Mouse (Mus musculus) neural tube, embryonic 11.5 days (tissue): ENCODE measurements around the gene Tob2. TPM values are rescaled to one million over a fixed set of nuclear protein-coding genes. Genes with fewer than 3 reads are reported as not detected.

Source experiments
- ATAC-seq: fragments of 200-750 bp; cut with Nextera tagmentation; 2 replicates; pipeline ENCODE4 v1.8.0; 2017; ENCODE audit warnings: moderate number of reproducible peaks, mild to moderate bottlenecking, moderate TSS enrichment, moderate library complexity; ENCODE audit not compliant: insufficient read depth, low FRiP score, low TSS enrichment
- DNase-seq: peaks from one replicate; pipeline ENCODE4 v3.0.0-alpha.2; 2015; ENCODE audit warnings: low spot score
- H3K27ac ChIP-seq: fragments of 300-500 bp; sonication (generic); 2 replicates; pipeline ENCODE4 v1.5.1; 2014; ENCODE audit warnings: low read depth, mild to moderate bottlenecking, low read length
- H3K27me3 ChIP-seq: fragments of 300-500 bp; sonication (generic); 2 replicates; pipeline ENCODE4 v1.6.1; 2014; ENCODE audit warnings: mild to moderate bottlenecking, low read length, mixed read lengths; ENCODE audit not compliant: control insufficient read depth, insufficient read depth
- H3K36me3 ChIP-seq: fragments of 300-500 bp; sonication (generic); 2 replicates; pipeline ENCODE4 v1.6.1; 2014; ENCODE audit warnings: mild to moderate bottlenecking, low read length, moderate library complexity, mixed read lengths; ENCODE audit not compliant: control insufficient read depth, insufficient read depth
- H3K4me1 ChIP-seq: fragments of 300-500 bp; sonication (generic); 2 replicates; pipeline ENCODE4 v1.6.1; 2014; ENCODE audit warnings: low read length, mixed read lengths; ENCODE audit not compliant: control insufficient read depth, insufficient read depth
- H3K4me2 ChIP-seq: fragments of 300-500 bp; sonication (generic); 2 replicates; pipeline ENCODE4 v1.6.1; 2014; ENCODE audit warnings: low read depth, mild to moderate bottlenecking, moderate library complexity
- H3K4me3 ChIP-seq: fragments of 300-500 bp; sonication (generic); 2 replicates; pipeline ENCODE4 v1.5.1; 2014; ENCODE audit warnings: low read depth, low read length
- H3K9ac ChIP-seq: fragments of 300-500 bp; sonication (generic); 2 replicates; pipeline ENCODE4 v1.6.1; 2014; ENCODE audit warnings: mild to moderate bottlenecking, low read length
- H3K9me3 ChIP-seq: fragments of 300-500 bp; sonication (generic); 2 replicates; pipeline ENCODE4 v1.6.1; 2016; ENCODE audit warnings: low read length; ENCODE audit not compliant: control insufficient read depth
- WGBS: fragments of 180-500 bp; shearing (Covaris S2); extraction: QIAGEN DNeasy Blood & Tissue Kit; methylation state at CpG from one replicate; pipeline ENCODE4 v1.1.7; 2014; 5-methylcytosine and 5-hydroxymethylcytosine counted together
- polyA plus RNA-seq: library from polyadenylated mRNA; unstranded; fragments of >200 nt; fragmentation: Nextera tagmentation; extraction: Ambion mirVana; gene quantifications from 2 replicates; pipeline ENCODE4 v1.2.1, GENCODE M21; 2014

Tob2 gene
- polyA plus RNA-seq, 1 experiment from 2014 or later, result 15.9 TPM

GRCm38 (mm10) chr15:81871604-81872261 lies 13.1 kb upstream of the Tob2 start, which contains the start of gene Phf5a:
TSS of gene Phf5a (minus strand) at chr15:81871911.
- 0% methylated on average over 30 of the region's 30 CpGs for WGBS
- Histone ChIP-seq H3K36me3 (peaks cover 19% of the 10 kb centered on the region), H3K4me1 (peaks cover 8% of the 10 kb centered on the region)

GRCm38 (mm10) chr15:81869985-81870384 lies 11.4 kb upstream of the Tob2 start:
- WGBS, result 100% methylated on average over 5 of the region's 5 CpGs
- H3K9ac ChIP-seq, result no peak overlapping the region
- no peaks in the 10 kb centered on the region for H3K9me3 ChIP-seq
- ATAC-seq, result no peak
- no peak overlapping the region for H3K27ac ChIP-seq
- H3K4me2 ChIP-seq, result no peak overlapping the region
- peaks cover 21% of the 10 kb centered on the region for H3K36me3 ChIP-seq
- DNase-seq, result no peak
- H3K4me1 ChIP-seq, result peaks cover 8% of the 10 kb centered on the region
- H3K4me3 ChIP-seq, result no peak overlapping the region
- no peaks in the 10 kb centered on the region for H3K27me3 ChIP-seq

More at GRCm38 (mm10) chr15:81871604-81872261, 13.1 kb upstream of the Tob2 start, which contains the start of gene Phf5a:
- H3K9me3 ChIP-seq, result no peaks in the 10 kb centered on the region
- peak within 1 kb of the TSS; percentile 91 for H3K27ac ChIP-seq
- ATAC-seq, result peak; percentile 84
- DNase-seq, result peak; percentile 95
- peak within 1 kb of the TSS; percentile 84 for H3K4me2 ChIP-seq
- H3K4me3 ChIP-seq, result peak within 1 kb of the TSS; percentile 86
- peak within 1 kb of the TSS; percentile 85 for H3K9ac ChIP-seq
- no peaks in the 10 kb centered on the region for H3K27me3 ChIP-seq

DNA sequence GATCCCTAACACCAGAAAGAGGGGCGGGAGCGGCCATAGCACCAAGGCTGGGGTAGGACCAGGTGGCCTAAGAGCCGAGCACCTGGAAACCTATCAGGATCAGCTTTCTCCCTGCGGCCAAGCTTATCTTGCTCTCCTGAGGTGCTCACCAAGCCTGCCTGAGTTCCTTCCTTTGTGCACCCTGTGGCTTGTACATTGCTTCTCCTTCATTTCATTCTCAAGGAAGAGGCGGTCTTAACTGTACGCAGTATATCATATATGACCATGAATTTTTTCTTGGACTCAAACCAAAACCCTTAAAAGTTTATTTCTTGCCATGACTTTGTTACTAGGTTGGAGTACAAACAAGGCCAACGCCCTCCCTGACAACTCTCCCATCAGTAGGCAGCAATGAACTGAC lies 5.6 kb upstream of the Tob2 start:
- no peaks in the 10 kb centered on the region for H3K9me3 ChIP-seq
- WGBS, result 96% methylated on average over 7 of the region's 7 CpGs
- no peak overlapping the region for H3K4me3 ChIP-seq
- no peaks in the 10 kb centered on the region for H3K4me1 ChIP-seq
- H3K27ac ChIP-seq, result no peak overlapping the region
- no peak overlapping the region for H3K4me2 ChIP-seq
- no peak overlapping the region for H3K9ac ChIP-seq
- peaks cover 24% of the 10 kb centered on the region for H3K36me3 ChIP-seq
- ATAC-seq (no peak), DNase-seq (no peak)
- H3K27me3 ChIP-seq, result no peaks in the 10 kb centered on the region

DNA sequence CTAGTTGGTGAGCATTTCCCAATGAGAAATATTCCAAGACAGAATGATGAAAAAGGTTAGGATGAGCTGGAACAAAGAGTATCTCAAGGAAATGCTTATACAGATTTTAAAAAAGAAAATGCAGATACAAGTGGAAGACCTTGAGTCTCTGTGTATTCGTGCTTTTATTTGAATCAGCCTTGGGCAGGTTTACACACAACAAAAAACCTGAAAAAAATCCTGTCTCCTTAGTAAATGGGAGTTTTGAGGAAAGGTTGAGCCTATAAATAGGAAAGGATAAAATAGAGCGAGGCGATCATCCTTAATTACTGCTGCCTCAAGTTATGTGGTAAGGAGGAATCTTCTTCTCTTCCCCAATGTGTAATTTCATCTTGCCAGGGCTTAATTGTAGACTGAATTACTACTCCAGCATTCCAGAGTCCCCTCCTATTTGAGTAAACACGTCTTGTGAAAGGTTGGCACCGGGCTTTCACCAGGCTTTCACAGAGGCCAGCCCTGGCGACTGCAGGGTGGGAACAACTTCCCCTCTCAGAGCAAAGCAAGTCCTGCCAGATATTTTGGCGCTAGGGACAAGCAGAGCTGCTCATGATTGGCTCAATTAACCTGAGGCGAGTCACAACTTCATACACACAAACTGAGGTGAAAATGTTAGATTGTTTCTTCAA lies 2.0 kb upstream of the Tob2 start:
- 50% methylated on average over 8 of the region's 8 CpGs for WGBS
- H3K9ac ChIP-seq, result no peak overlapping the region

DNA sequence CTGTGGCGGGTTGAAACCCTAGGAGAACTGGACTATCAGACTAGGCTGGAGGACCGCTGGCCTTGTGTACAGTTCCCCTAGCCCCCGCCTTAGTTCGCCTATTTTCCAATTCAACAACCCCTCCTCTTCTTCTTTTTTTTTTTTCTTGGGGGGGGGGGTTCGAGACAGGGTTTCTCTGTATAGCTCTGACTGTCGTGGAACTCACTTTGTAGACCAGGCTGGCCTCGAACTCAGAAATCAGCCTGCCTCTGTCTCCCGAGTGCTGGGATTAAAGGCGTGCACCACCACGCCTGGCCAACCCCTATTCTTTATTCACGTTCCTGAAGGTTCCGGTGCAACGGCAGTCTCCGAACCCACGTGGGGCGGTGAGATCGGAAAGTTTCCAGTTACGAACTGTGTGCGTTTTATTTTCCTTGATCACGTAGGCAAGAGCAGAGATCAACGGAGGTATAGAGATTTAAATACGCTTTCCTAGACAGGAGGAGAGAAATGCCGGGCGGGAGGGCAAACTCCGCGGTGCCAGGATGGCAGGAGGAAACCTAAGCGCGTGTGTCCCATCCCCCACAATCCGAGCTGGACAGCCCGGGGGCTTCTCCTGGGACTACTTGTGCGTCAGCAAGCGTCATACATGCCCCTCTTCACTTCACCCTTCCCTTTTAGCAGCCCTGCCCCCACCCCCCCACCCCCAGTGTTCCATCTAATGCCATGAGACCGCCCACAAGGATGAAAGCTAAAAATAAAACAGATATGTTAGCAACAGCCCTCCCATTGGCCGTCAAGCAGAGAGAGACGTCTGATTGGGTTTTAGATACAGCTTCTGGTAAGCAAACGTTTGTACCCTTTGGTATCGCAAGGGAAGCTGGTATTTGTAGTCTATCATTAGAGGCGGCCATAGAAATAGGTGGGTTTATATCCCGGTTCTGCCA lies 997 bp upstream of the Tob2 start:
- DNase-seq (peak; percentile 86), ATAC-seq (peak; percentile 75)
- peak overlapping the region; percentile 51 for H3K27ac ChIP-seq
- H3K36me3 ChIP-seq, result peaks cover 6% of the 10 kb centered on the region; the same call in 1 of the 2 replicates
- peak overlapping the region; percentile 94 for H3K4me3 ChIP-seq
- H3K4me2 ChIP-seq, result peak overlapping the region; percentile 97
- WGBS, result under 1% methylated on average over 38 of the region's 39 CpGs
- peak overlapping the region; percentile 79; the same call in 1 of the 2 replicates for H3K9ac ChIP-seq
- no peaks in the 10 kb centered on the region for H3K27me3 ChIP-seq
- peaks cover 12% of the 10 kb centered on the region; the same call in 1 of the 2 replicates for H3K4me1 ChIP-seq
- H3K9me3 ChIP-seq, result no peaks in the 10 kb centered on the region

More for the DNA sequence above, 2.0 kb upstream of the Tob2 start:
- Histone ChIP-seq H3K4me2 (peak overlapping the region; percentile 97), H3K27ac (no peak overlapping the region), H3K27me3 (no peaks in the 10 kb centered on the region), H3K9me3 (no peaks in the 10 kb centered on the region), H3K4me3 (no peak overlapping the region), H3K36me3 (peaks cover 7% of the 10 kb centered on the region; the same call in 1 of the 2 replicates), H3K4me1 (peaks cover 9% of the 10 kb centered on the region; the same call in 1 of the 2 replicates)
- ATAC-seq (no peak), DNase-seq (no peak)

GRCm38 (mm10) chr15:81858138-81858516 lies 469 bp downstream of the Tob2 start:
- Histone ChIP-seq H3K4me2 (peak overlapping the region; percentile 97), H3K27me3 (no peaks in the 10 kb centered on the region), H3K9ac (peak overlapping the region; percentile 79), H3K27ac (peak overlapping the region; percentile 60; the same call in 1 of the 2 replicates), H3K36me3 (no peaks in the 10 kb centered on the region), H3K4me3 (peak overlapping the region; percentile 94), H3K4me1 (peaks cover 12% of the 10 kb centered on the region; the same call in 1 of the 2 replicates), H3K9me3 (no peaks in the 10 kb centered on the region)
- ATAC-seq (no peak), DNase-seq (peak; percentile 91)
- under 1% methylated on average over 23 of the region's 23 CpGs for WGBS

GRCm38 (mm10) chr15:81857724-81858116 lies 876 bp downstream of the Tob2 start:
- no peaks in the 10 kb centered on the region for H3K36me3 ChIP-seq
- peak overlapping the region; percentile 60; the same call in 1 of the 2 replicates for H3K27ac ChIP-seq
- H3K9me3 ChIP-seq, result no peaks in the 10 kb centered on the region
- H3K9ac ChIP-seq, result peak overlapping the region; percentile 79
- H3K4me3 ChIP-seq, result peak overlapping the region; percentile 94
- WGBS, result 0% methylated on average over 28 of the region's 33 CpGs
- H3K4me2 ChIP-seq, result peak overlapping the region; percentile 97
- peaks cover 12% of the 10 kb centered on the region; the same call in 1 of the 2 replicates for H3K4me1 ChIP-seq
- ATAC-seq (no peak), DNase-seq (no peak)
- H3K27me3 ChIP-seq, result no peaks in the 10 kb centered on the region
